In the genomic region with DNA sequence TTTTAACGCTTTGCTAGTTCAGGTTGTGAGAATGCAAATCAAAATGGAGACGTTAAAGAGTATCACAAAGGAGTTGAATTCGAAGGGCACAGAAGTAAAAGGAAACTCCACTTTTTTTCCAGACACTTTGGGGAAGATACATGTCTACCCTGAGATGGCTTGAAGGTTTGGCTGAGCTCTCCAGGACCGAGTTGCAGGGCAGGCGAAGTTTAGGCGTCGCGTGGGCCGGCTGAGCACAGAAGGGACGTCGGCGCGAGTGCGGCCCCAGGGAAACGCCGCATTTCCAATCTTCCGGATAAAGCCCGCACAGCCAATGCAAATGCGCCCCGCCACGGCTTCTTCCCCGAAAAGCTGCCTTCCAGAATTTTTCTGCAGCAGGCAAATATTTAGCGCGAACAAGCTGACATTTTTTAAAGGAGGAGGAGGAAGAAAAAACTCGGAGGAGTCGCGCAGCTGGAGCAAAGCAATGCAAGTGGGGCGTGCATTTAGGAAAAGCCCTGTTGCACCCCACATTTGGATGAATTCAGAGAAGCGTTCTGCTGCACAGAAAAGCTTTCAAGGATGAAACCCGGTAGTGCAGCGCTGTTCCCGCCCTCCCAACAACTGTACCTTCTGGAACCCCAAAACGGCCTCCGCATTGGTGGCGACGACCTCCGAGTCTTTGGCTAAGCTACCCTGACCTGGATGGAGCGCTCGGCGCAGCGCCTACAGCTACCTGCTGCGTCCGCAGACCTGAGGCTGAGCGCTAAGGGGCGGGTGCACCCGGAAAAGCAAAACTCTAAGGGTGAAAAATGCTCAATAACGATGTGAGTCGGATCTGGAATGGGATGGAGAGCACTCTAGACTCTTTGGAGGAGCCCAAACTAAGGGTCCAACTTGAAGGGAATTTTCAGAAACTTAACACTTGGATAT, we compare ENCODE assay signal across 10 mouse cellular contexts. TPM values are rescaled to one million over a fixed set of nuclear protein-coding genes. Genes with fewer than 3 reads are reported as not detected.
DNase-seq lines count a peak whose midpoint lies in the region; ATAC-seq lines count a peak whose summit lies in the region.
"Had no signal": no experiment of that assay in that cellular context is flagged by ENCODE, and none has a peak within 500 bp of the region (broad histone marks: within the 10 kb centered on the region; RNA-seq: fewer than 3 reads in every experiment).

No protein-coding gene starts in this region.

- peak overlapping the region; percentile 48 for H3K4me3 ChIP-seq in limb, embryonic 11.5 days (ENCODE audit: low read depth, low read length)
- H3K4me3 ChIP-seq: erythroblast, embryonic 14.5 days had no signal

- H3K4me1 ChIP-seq in limb, embryonic 11.5 days (ENCODE audit: control insufficient read depth, insufficient read depth, low read length) = no peaks in the 10 kb centered on the region

- peak overlapping the region; percentile 62 for H3K9ac ChIP-seq in limb, embryonic 11.5 days (ENCODE audit: low read length)

- DNase-seq in cerebellum, postnatal 25 days = peak; percentile 6 to 9
- DNase-seq in cerebellum, postnatal 4 days (ENCODE audit: low spot score in 2 of 2) = no peak
- DNase-seq in right cerebral cortex, postnatal 14 days = peak; percentile 18
- no peak for DNase-seq in right cerebral cortex, postnatal 36 days (ENCODE audit: low spot score in 2 of 2)
- DNase-seq in limb, embryonic 11.5 days (ENCODE audit: low spot score) = peak; percentile 72
- DNase-seq in retina, postnatal 1 day = peak; percentile 14
- DNase-seq in spleen, postnatal 4 days (ENCODE audit: low spot score in 2 of 2) = no peak
- no peak for DNase-seq in left cerebral cortex, postnatal 14 days (ENCODE audit: low spot score in 2 of 2)

- WGBS in limb, embryonic 11.5 days = under 1% methylated on average over 48 of the region's 48 CpGs

- H3K27me3 ChIP-seq in limb, embryonic 11.5 days (ENCODE audit: control insufficient read depth, insufficient read depth, low read length) = no peaks in the 10 kb centered on the region

- H3K36me3 ChIP-seq in limb, embryonic 11.5 days (ENCODE audit: control insufficient read depth, insufficient read depth, low read length) = no peaks in the 10 kb centered on the region

- no peaks in the 10 kb centered on the region for H3K9me3 ChIP-seq in limb, embryonic 11.5 days (ENCODE audit: control insufficient read depth, low read length)

- H3K4me2 ChIP-seq in limb, embryonic 11.5 days (ENCODE audit: low read depth, severe bottlenecking) = peak overlapping the region; percentile 86

- no peak for ATAC-seq in limb, embryonic 11.5 days (ENCODE audit: insufficient number of reproducible peaks, low FRiP score, low TSS enrichment, low read depth)

- intact Hi-C loops in left cerebral cortex, postnatal 14 days (cut with DNase I) = no loop called here

- peak overlapping the region; percentile 45; the same call in 1 of the 2 replicates for H3K27ac ChIP-seq in limb, embryonic 11.5 days (replicated peaks; ENCODE audit: low read depth, low read length)

RNA-seq across cellular contexts. Expression of a gene that starts 1.9 kb away (rescaled TPM):
- 4.6 and 5.8 TPM in 2 replicates for polyA plus RNA-seq in limb, embryonic 11.5 days (2014; fragmentation: Nextera tagmentation; extraction: Ambion mirVana)
- under 1 TPM; 0.18 to 0.27 TPM for total RNA-seq in left cerebral cortex, postnatal 14 days (2021)
- total RNA-seq: neutrophil, adult 5-6 weeks had no signal
- polyA plus RNA-seq: erythroblast, embryonic 14.5 days had no signal

RNA-seq across cellular contexts. Expression of a gene that starts 53.9 kb away (rescaled TPM):
- polyA plus RNA-seq in limb, embryonic 11.5 days (2014; fragmentation: Nextera tagmentation; extraction: Ambion mirVana) = 0.17 and 0.48 TPM in 2 replicates
- total RNA-seq in left cerebral cortex, postnatal 14 days (2021) = 10 to 100 TPM; 73.1 to 76.9 TPM
- total RNA-seq: neutrophil, adult 5-6 weeks had no signal
- polyA plus RNA-seq: erythroblast, embryonic 14.5 days had no signal

Comparison
In these comparisons a context has a peak if more than half of its experiments do, and no peak if none do; other contexts are left out.
1. DNase-seq: peak in cerebellum, postnatal 25 days (2 of 2), right cerebral cortex, postnatal 14 days (single experiment), limb, embryonic 11.5 days (single experiment) and retina, postnatal 1 day (single experiment); none in cerebellum, postnatal 4 days (0 of 2), right cerebral cortex, postnatal 36 days (0 of 2), spleen, postnatal 4 days (0 of 2) and left cerebral cortex, postnatal 14 days (0 of 2).